Mouse (Mus musculus): ENCODE data around the gene Slc30a5. TPM values are rescaled to one million over a fixed set of nuclear protein-coding genes. Genes with fewer than 3 reads are reported as not detected.
A peak's percentile ranks its signal among the peaks of the same experiment; 100 is the strongest.

Gene Slc30a5
- 18.8 and 18.9 TPM in 2 replicates for polyA plus RNA-seq (2015; fragmentation: Nextera tagmentation; extraction: Ambion mirVana)

DNA sequence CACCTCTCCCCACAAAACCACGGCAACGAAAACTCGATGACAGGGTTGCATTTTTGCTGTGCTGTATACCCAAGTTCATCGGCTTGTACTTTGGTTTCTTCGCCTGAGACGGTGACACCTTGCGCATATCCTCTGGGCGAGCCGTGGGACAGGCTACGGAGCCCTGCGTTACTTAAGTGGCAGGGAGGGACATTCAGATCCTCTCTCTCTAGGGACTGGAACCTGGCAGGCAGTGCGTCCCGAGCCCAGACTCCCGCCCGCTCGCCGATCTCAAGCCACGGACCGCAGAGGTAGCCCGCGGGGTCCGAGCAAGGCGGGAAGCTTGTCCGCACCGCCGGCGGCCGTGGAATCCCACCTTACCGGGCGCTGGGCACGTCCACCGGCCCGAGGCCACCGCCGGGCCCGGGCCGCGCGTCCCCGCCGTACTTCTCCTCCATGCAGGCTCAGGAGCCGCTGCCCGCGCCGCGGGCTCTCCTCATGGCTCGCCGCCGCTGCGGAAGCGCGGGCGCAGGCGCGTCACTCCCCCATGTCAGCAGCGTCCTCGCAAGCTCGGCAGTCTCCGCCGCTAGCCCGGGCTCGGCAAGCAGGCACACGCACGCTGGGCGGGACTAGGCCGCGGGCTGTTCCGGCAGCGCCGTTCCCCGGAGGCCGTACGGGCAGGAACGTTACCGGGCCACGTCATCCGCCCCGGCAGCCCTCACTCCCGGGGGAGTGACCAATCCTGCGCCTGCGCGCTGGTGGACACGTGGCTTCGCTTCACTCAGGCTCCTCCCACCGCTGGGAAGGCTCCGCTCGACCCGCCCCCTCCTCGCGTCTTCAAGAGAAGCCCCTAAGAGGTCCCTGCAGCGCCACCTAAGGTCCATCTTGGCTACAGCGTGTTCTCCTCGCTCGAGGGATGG, at the start of gene Slc30a5:
Slc30a5 (minus strand) TSS at position 687 of the 899 bp plus-strand sequence.
- peak; percentile 95 for TF ChIP-seq CTCF (IDR thresholded peaks at IDR 0.05; ENCODE audit: low read depth)
- no peak; the same call in 1 of the 2 replicates for TF ChIP-seq EP300 (IDR thresholded peaks at IDR 0.05; ENCODE audit: low read depth)
- peaks cover 20% of the 10 kb centered on the region for H3K4me1 ChIP-seq (ENCODE audit: insufficient read depth)
- H3K9me3 ChIP-seq (ENCODE audit: low read length): no peaks in the 10 kb centered on the region
- peak within 1 kb of the TSS; percentile 82 for H3K4me2 ChIP-seq (ENCODE audit: low read depth, low read length)
- peak within 1 kb of the TSS; percentile 96 for H3K4me3 ChIP-seq (ENCODE audit: low read depth, low read length)
- DNase-seq: peak; percentile 100
- peak within 1 kb of the TSS; percentile 94 for H3K9ac ChIP-seq (replicated peaks)
- no peaks in the 10 kb centered on the region for H3K27me3 ChIP-seq (ENCODE audit: insufficient read depth, low read length)
- H3K27ac ChIP-seq (ENCODE audit: low read depth): peak within 1 kb of the TSS; percentile 98
- peak; percentile 99 for ATAC-seq
- WGBS (ENCODE audit: insufficient replicate concordance): under 1% methylated on average over 91 of the region's 94 CpGs
- peaks cover under 1% of the 10 kb centered on the region; the same call in 1 of the 2 replicates for H3K36me3 ChIP-seq (replicated peaks; ENCODE audit: insufficient read depth, low read length)

DNA sequence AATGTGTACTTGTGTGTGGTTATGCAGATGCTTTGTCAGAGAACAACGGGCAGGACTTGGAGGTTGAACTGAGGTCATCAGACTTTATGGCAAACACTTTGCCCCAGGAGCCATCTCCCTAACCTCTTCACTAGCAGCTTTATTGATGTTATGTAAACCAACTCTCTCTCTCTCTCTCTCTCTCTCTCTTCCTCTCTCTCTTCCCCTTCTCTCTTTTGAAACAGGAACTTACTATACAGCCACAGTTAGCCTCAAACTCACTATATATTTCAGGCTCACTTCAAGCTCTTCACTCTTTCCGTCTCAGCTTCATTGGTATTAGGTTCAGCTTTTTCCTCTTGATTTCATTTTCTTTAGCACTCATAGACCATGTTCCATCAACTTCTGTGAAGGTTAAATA, 48.7 kb upstream of the Slc30a5 start:
- no peaks in the 10 kb centered on the region for H3K4me1 ChIP-seq (ENCODE audit: insufficient read depth)
- no peak overlapping the region for H3K9ac ChIP-seq (replicated peaks)
- no peak for ATAC-seq
- 36% methylated on average over 2 of the region's 2 CpGs for WGBS (ENCODE audit: insufficient replicate concordance)
- no peak for DNase-seq
- no peak overlapping the region for H3K4me2 ChIP-seq (ENCODE audit: low read depth, low read length)
- no peaks in the 10 kb centered on the region for H3K36me3 ChIP-seq (replicated peaks; ENCODE audit: insufficient read depth, low read length)
- H3K9me3 ChIP-seq (ENCODE audit: low read length): no peaks in the 10 kb centered on the region
- no peak overlapping the region for H3K27ac ChIP-seq (ENCODE audit: low read depth)
- no peak overlapping the region for H3K4me3 ChIP-seq (ENCODE audit: low read depth, low read length)
- H3K27me3 ChIP-seq (ENCODE audit: insufficient read depth, low read length): no peaks in the 10 kb centered on the region
- TF ChIP-seq CTCF (IDR thresholded peaks at IDR 0.05; ENCODE audit: low read depth): no peak
- TF ChIP-seq EP300 (IDR thresholded peaks at IDR 0.05; ENCODE audit: low read depth): no peak

DNA sequence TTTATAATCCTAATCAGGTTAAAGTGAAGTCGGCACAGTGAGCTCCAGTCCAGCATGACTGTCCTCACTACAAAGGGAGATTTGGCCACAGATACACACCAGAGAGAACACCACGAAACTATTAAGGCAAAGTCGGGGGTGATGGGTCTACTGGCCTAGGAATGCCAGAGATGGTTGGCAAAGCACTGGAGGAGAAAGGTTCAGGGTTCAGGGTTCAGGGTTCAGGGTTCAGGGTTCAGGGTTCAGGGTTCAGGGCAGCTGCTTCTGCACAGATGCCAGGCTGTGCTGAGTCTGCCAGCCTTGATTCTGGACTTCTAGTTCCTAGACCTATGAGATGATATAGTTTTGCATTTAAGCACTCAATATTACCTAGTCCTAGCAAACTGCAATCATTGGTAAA, 46.6 kb upstream of the Slc30a5 start:
- H3K9me3 ChIP-seq (ENCODE audit: low read length): no peaks in the 10 kb centered on the region
- no peak for DNase-seq
- no peak overlapping the region for H3K4me3 ChIP-seq (ENCODE audit: low read depth, low read length)
- no peaks in the 10 kb centered on the region for H3K36me3 ChIP-seq (replicated peaks; ENCODE audit: insufficient read depth, low read length)
- no peak overlapping the region for H3K27ac ChIP-seq (ENCODE audit: low read depth)
- no peak overlapping the region for H3K9ac ChIP-seq (replicated peaks)
- ATAC-seq: no peak
- no peaks in the 10 kb centered on the region for H3K27me3 ChIP-seq (ENCODE audit: insufficient read depth, low read length)
- H3K4me2 ChIP-seq (ENCODE audit: low read depth, low read length): no peak overlapping the region
- no peak for TF ChIP-seq CTCF (IDR thresholded peaks at IDR 0.05; ENCODE audit: low read depth)
- no peak for TF ChIP-seq EP300 (IDR thresholded peaks at IDR 0.05; ENCODE audit: low read depth)
- WGBS (ENCODE audit: insufficient replicate concordance): 80% methylated on average over 3 of the region's 3 CpGs
- H3K4me1 ChIP-seq (ENCODE audit: insufficient read depth): peaks cover 4% of the 10 kb centered on the region; the same call in 1 of the 2 replicates

DNA sequence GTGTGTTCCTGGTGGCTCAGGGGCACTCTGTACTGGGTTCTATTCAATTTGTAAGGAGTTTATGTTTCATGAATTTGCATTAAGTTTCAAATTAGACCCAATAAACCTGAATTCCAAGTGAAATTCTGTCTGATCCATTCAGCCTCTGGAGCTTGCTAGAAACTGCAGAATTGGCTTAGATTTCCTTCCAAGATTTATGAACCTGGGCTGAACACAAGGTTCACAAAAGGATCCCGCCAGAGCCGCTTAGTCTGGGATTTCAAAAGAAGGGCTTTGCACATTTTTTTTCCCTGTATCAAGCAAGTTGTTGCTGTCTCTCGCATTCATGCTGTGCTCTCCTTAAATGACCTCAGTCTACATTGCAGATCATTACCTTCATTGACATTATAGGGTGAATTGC, 46.1 kb upstream of the Slc30a5 start:
- no peaks in the 10 kb centered on the region for H3K9me3 ChIP-seq (ENCODE audit: low read length)
- no peak overlapping the region for H3K4me3 ChIP-seq (ENCODE audit: low read depth, low read length)
- DNase-seq (no peak), ATAC-seq (no peak)
- peaks cover 4% of the 10 kb centered on the region; the same call in 1 of the 2 replicates for H3K4me1 ChIP-seq (ENCODE audit: insufficient read depth)
- H3K27ac ChIP-seq (ENCODE audit: low read depth): no peak overlapping the region
- no peak for TF ChIP-seq EP300 (IDR thresholded peaks at IDR 0.05; ENCODE audit: low read depth)
- no peak for TF ChIP-seq CTCF (IDR thresholded peaks at IDR 0.05; ENCODE audit: low read depth)
- no peak overlapping the region for H3K4me2 ChIP-seq (ENCODE audit: low read depth, low read length)
- WGBS (ENCODE audit: insufficient replicate concordance): 87% methylated on average over 3 of the region's 3 CpGs
- no peak overlapping the region for H3K9ac ChIP-seq (replicated peaks)
- H3K27me3 ChIP-seq (ENCODE audit: insufficient read depth, low read length): no peaks in the 10 kb centered on the region
- H3K36me3 ChIP-seq (replicated peaks; ENCODE audit: insufficient read depth, low read length): no peaks in the 10 kb centered on the region

DNA sequence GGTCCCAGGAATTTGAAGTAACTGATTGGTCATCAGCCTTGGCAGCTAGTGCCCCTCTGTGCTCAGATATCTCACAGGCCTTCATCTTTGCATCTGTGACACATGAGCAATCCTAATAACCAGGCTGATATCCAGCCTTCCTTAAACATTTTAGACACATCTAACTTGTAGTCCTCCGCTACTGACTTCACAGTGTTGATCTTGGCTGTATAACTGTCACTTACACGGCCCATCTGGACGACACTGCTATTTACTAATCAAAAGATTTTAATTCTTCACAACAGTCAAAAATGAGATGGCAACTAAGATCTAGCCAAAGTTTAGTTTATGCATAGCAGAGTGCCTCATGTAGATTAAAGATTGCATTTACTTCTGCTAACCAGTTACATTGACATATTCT, 45.0 kb upstream of the Slc30a5 start:
- Histone ChIP-seq H3K9me3 (ENCODE audit: low read length) (no peaks in the 10 kb centered on the region), H3K27ac (ENCODE audit: low read depth) (no peak overlapping the region), H3K27me3 (ENCODE audit: insufficient read depth, low read length) (no peaks in the 10 kb centered on the region), H3K9ac (replicated peaks) (no peak overlapping the region), H3K36me3 (replicated peaks; ENCODE audit: insufficient read depth, low read length) (no peaks in the 10 kb centered on the region), H3K4me1 (ENCODE audit: insufficient read depth) (peaks cover 4% of the 10 kb centered on the region; the same call in 1 of the 2 replicates), H3K4me3 (ENCODE audit: low read depth, low read length) (no peak overlapping the region), H3K4me2 (ENCODE audit: low read depth, low read length) (no peak overlapping the region)
- TF ChIP-seq CTCF (IDR thresholded peaks at IDR 0.05; ENCODE audit: low read depth) (no peak), EP300 (IDR thresholded peaks at IDR 0.05; ENCODE audit: low read depth) (no peak)
- DNase-seq (no peak), ATAC-seq (no peak)
- WGBS (ENCODE audit: insufficient replicate concordance): 83% methylated on average over 3 of the region's 3 CpGs

DNA sequence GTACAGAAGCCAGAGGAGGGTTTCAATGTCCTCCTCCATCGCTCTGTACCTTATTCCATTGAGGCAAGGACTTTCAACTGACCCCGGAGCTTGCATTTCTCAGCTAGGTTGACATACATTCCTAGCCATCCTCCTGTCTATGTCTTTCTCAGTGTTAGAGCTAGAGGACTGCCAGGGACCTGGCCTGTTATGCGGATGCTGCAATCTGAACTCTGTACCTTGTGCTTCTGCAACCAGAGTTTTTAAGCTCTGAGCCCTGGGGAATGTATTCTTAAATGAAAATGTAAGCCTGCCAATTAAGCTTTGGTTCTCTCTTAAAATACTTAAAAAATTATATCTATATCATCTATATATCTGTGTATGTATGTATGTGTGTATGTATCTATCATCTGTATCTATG, 44.5 kb upstream of the Slc30a5 start:
- WGBS (ENCODE audit: insufficient replicate concordance): 69% methylated on average over 3 of the region's 3 CpGs
- ATAC-seq (peak; percentile 69), DNase-seq (no peak)
- Histone ChIP-seq H3K4me3 (ENCODE audit: low read depth, low read length) (no peak overlapping the region), H3K9ac (replicated peaks) (no peak overlapping the region), H3K9me3 (ENCODE audit: low read length) (no peaks in the 10 kb centered on the region), H3K4me2 (ENCODE audit: low read depth, low read length) (no peak overlapping the region), H3K36me3 (replicated peaks; ENCODE audit: insufficient read depth, low read length) (no peaks in the 10 kb centered on the region), H3K27ac (ENCODE audit: low read depth) (no peak overlapping the region), H3K4me1 (ENCODE audit: insufficient read depth) (peaks cover 4% of the 10 kb centered on the region; the same call in 1 of the 2 replicates), H3K27me3 (ENCODE audit: insufficient read depth, low read length) (no peaks in the 10 kb centered on the region)
- TF ChIP-seq CTCF (IDR thresholded peaks at IDR 0.05; ENCODE audit: low read depth): no peak
- no peak for TF ChIP-seq EP300 (IDR thresholded peaks at IDR 0.05; ENCODE audit: low read depth)
